Mouse (Mus musculus) erythroblast, embryonic 14.5 days (primary cell): Measurements from ENCODE around the gene Abcf2. TPM values are rescaled to one million over a fixed set of nuclear protein-coding genes. Genes with fewer than 3 reads are reported as not detected.

Experiments used
- H3K27me3 ChIP-seq: 2 replicates; pipeline ENCODE4 v1.6.1; 2012; ENCODE audit warnings: inconsistent platforms; ENCODE audit not compliant: control insufficient read depth
- H3K36me3 ChIP-seq: 2 replicates; pipeline ENCODE4 v1.6.1; 2012; ENCODE audit warnings: mild to moderate bottlenecking, inconsistent platforms; ENCODE audit not compliant: control insufficient read depth
- H3K4me1 ChIP-seq: 2 replicates; pipeline ENCODE4 v1.6.1; 2012; ENCODE audit warnings: inconsistent platforms; ENCODE audit not compliant: control insufficient read depth
- H3K4me3 ChIP-seq: replicated peaks from 2 replicates; pipeline ENCODE3; 2012; ENCODE audit warnings: moderate library complexity, mild to moderate bottlenecking, inconsistent platforms
- H3K9me3 ChIP-seq: 2 replicates; pipeline ENCODE4 v1.6.1; 2012; ENCODE audit warnings: low read length, inconsistent platforms, mixed read lengths; ENCODE audit not compliant: control insufficient read depth
- GATA1 ChIP-seq: IDR thresholded peaks from 2 replicates; pipeline ENCODE4 v1.6.1; 2012; ENCODE audit warnings: low read length, inconsistent platforms, mixed read lengths
- TAL1 ChIP-seq: IDR thresholded peaks from 3 replicates; pipeline ENCODE4 v1.6.1; 2012; ENCODE audit warnings: low read length, inconsistent platforms, mixed read lengths
- polyA plus RNA-seq: library from polyadenylated mRNA; stranded (reverse); fragments of >175 nt; gene quantifications from 2 replicates; pipeline ENCODE4 v1.2.3, GENCODE M21; 2012

Abcf2 gene
- polyA plus RNA-seq, 1 experiment = 5.3 TPM

DNA sequence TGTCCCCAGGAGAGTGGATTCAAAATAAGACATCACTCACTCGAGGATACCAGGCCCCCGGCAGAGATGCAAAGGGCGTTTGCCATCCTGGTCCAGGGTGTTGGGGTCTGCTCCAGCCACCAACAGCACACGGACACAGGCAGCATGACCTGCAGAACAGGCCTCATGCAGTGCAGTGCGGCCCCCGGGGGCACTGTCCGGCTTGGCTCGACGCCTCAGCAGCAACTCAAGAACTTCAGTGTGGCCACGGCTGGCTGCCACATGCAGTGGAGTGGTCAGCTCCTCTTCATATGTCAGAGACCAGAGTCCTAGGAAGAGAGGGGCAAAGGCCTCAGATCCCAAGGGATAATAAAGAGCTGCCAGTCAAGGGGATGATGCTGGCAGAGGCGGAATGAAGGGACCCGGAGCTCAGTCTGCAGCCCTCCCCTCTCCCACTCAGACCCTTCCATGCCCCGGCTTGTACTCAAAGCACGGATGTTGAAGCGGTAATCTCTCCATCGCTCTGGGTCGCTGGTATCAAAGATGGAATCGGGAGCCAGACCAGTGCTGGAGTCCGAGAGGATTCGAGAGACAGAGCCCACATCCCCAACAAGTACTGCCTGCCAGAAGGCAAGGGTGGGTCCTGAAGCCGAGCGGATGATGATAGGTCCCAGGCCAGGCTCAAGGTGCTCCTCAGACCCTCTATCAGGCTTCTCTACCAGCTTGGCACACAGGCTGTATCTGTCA lies 37.5 kb downstream of the Abcf2 start:
- no peak overlapping the region for H3K4me3 ChIP-seq
- peaks cover 9% of the 10 kb centered on the region for H3K27me3 ChIP-seq
- no peaks in the 10 kb centered on the region for H3K36me3 ChIP-seq
- no peaks in the 10 kb centered on the region for H3K4me1 ChIP-seq
- H3K9me3 ChIP-seq = no peaks in the 10 kb centered on the region
- TF ChIP-seq GATA1 = no peak
- 0 out of 3 replicates have a peak, but pooled peaks have one; percentile 12 for TF ChIP-seq TAL1

DNA sequence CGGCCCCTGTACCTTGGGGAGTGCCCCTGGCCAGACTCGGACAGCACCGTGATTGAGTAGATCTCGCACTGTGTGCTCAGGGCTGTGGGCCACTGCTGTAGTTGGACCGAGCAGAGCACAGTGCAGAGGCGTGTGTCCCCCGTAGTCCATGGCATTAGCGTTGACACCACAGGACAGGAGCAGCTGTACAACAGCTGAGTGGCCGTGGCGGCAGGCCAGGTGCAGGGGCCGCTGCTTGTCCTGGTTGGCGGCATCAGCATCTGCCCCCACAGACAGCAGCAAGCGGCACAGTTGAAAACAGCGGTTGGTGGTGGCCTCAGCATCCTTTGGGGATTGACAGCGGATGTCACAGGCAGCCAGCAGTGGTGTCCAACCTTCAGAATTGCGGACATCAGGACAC lies 39.6 kb downstream of the Abcf2 start:
- no peak for TF ChIP-seq GATA1
- TF ChIP-seq TAL1 = no peak
- H3K27me3 ChIP-seq = peaks cover 12% of the 10 kb centered on the region

DNA sequence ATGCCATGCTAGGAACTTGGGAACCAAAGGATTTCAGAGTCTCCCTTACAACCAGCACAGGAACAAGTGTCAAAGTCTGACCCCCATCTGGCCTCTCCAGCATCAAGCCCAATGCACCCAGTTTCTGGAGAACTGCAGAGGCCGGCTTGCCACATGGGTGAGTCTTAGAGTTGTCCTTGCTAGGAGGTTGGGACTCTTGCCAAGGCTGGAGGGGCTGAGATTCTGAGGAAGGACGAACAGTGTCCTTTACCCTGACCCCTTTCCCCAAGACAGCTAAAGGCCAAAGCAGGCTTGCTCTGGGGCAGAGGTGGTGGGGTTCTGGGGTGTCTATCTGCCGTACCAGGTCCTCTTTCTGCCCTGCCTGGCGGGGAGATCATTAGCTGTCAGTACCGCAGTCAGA lies 40.8 kb downstream of the Abcf2 start:
- TF ChIP-seq GATA1 (no peak), TAL1 (no peak)
- Histone ChIP-seq H3K4me3 (no peak overlapping the region), H3K27me3 (peaks cover 16% of the 10 kb centered on the region)

More for the DNA sequence above, 39.6 kb downstream of the Abcf2 start:
- no peak overlapping the region for H3K4me3 ChIP-seq
- H3K4me1 ChIP-seq = no peaks in the 10 kb centered on the region
- no peaks in the 10 kb centered on the region for H3K9me3 ChIP-seq
- no peaks in the 10 kb centered on the region for H3K36me3 ChIP-seq

GRCm38 (mm10) chr5:24535731-24536130 lies 41.5 kb downstream of the Abcf2 start:
- Histone ChIP-seq H3K27me3 (peaks cover 20% of the 10 kb centered on the region), H3K4me1 (no peaks in the 10 kb centered on the region), H3K4me3 (no peak overlapping the region), H3K36me3 (no peaks in the 10 kb centered on the region), H3K9me3 (no peaks in the 10 kb centered on the region)
- no peak for TF ChIP-seq TAL1
- no peak for TF ChIP-seq GATA1

More for the DNA sequence above, 40.8 kb downstream of the Abcf2 start:
- Histone ChIP-seq H3K36me3 (no peaks in the 10 kb centered on the region), H3K9me3 (no peaks in the 10 kb centered on the region), H3K4me1 (no peaks in the 10 kb centered on the region)

DNA sequence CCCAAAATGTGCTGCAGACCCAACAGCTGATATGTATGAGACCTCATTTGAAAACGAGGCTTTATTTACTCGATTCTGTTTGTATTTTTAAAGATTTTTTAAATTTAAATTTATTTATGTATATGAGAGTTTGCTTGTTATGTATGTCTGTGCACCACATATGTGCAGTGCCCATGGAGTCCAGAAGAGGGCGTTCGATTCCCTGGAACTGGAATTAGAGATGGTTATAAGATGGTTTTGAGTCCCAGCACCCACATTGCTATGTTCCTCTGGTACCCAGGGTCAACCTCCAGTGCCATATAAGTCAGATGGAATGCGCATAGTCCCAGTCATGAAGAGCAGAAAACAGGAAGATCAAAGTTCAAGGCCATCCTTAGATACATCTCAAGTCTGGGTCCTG lies 43.0 kb downstream of the Abcf2 start:
- TF ChIP-seq GATA1 (no peak), TAL1 (no peak)
- Histone ChIP-seq H3K4me3 (no peak overlapping the region), H3K4me1 (no peaks in the 10 kb centered on the region), H3K36me3 (no peaks in the 10 kb centered on the region), H3K27me3 (peaks cover 25% of the 10 kb centered on the region), H3K9me3 (no peaks in the 10 kb centered on the region)

GRCm38 (mm10) chr5:24533391-24533790 lies 43.9 kb downstream of the Abcf2 start:
- Histone ChIP-seq H3K27me3 (peaks cover 34% of the 10 kb centered on the region), H3K36me3 (no peaks in the 10 kb centered on the region), H3K9me3 (no peaks in the 10 kb centered on the region), H3K4me3 (no peak overlapping the region), H3K4me1 (no peaks in the 10 kb centered on the region)
- TF ChIP-seq TAL1 (no peak), GATA1 (no peak)

DNA sequence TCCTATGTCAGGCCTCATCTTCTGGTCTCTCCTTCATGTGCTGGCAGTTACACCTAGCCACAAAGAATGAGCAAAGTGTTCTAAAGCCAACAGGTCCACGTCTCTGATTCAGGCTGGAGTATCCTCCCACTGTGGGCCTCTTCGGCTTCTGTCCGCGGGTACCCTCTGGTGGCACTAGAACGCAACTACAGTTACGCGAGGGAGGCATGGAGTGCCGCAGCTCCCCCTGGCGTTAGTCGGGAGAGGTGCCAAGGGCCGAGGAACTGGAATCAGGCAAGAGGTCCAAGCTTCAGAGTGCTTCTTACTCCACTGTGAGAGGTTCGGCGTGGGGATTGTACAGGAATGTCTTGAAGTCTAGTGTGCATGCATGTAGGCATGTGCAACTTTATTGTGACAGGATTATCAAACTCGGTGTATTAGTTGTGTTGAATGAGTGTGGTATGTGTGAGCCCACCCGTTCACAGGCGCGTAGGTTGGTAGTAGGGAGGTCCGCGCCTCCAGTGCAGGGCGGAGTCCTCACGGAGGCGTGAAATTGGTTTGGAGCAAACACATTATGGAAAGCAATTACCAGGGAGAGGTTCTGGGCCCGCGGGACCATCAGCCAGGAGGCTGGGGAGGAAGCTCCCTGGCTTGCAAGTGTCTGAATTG lies 47.1 kb downstream of the Abcf2 start:
- Histone ChIP-seq H3K4me3 (no peak overlapping the region), H3K9me3 (no peaks in the 10 kb centered on the region; the same call in 1 of the 2 replicates), H3K36me3 (no peaks in the 10 kb centered on the region), H3K27me3 (peaks cover 61% of the 10 kb centered on the region), H3K4me1 (no peaks in the 10 kb centered on the region)
- TF ChIP-seq GATA1 (no peak), TAL1 (no peak)

GRCm38 (mm10) chr5:24527780-24528179 lies 49.5 kb downstream of the Abcf2 start:
- H3K27me3 ChIP-seq = peaks cover 81% of the 10 kb centered on the region
- peaks cover 2% of the 10 kb centered on the region; the same call in 1 of the 2 replicates for H3K4me1 ChIP-seq
- TF ChIP-seq TAL1 (no peak), GATA1 (no peak)
- H3K4me3 ChIP-seq = no peak overlapping the region
- H3K36me3 ChIP-seq = no peaks in the 10 kb centered on the region
- H3K9me3 ChIP-seq = no peaks in the 10 kb centered on the region; the same call in 1 of the 2 replicates

DNA sequence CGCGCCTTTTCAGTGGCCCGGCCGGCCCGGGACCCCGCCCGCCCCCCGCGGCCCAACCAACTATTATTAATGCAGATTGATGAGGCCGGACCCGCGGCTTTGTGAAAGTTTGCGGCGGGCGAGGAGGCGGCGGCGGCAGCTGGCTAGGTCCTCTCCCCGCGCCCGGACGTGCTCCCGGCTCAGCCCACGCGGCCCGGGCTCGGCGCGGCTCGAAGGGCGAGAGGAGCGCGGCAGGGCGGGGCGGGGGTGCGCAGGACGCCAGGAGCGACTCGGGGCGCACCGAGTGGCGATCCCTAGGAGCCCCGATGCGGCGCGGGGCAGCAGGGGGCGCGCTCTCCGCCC lies 50.4 kb downstream of the Abcf2 start, which contains the start of gene Gbx1:
TSS of gene Gbx1 (minus strand) at position 314 of the 342 bp plus-strand sequence.
- H3K36me3 ChIP-seq = no peaks in the 10 kb centered on the region
- H3K4me3 ChIP-seq = no peak within 1 kb of the TSS
- H3K9me3 ChIP-seq = no peaks in the 10 kb centered on the region; the same call in 1 of the 2 replicates
- peaks cover 2% of the 10 kb centered on the region; the same call in 1 of the 2 replicates for H3K4me1 ChIP-seq
- peaks cover 89% of the 10 kb centered on the region for H3K27me3 ChIP-seq
- TF ChIP-seq GATA1 (no peak), TAL1 (no peak)
